Mouse (Mus musculus) kidney, postnatal 36 days (tissue): ENCODE results near the gene Vhl.

ENCODE experiments used
- DNase-seq, 2 experiments: peaks; one replicate each; pipeline ENCODE4 v3.0.0; 2021 to 2022; ENCODE audit warnings: mixed read lengths in 2 of 2

Gene Vhl

GRCm38 (mm10) chr6:113623941-113624751, at the start of gene Vhl:
Gene Vhl, plus strand, starts transcription at chr6:113623959.
- DNase-seq = peak; percentile 94 to 95

- DNase-seq = no peak
Measured at GRCm38 (mm10) chr6:113576044-113576443, 47.7 kb upstream of the Vhl start.

GRCm38 (mm10) chr6:113579306-113579705, 44.5 kb upstream of the Vhl start:
- DNase-seq = no peak

GRCm38 (mm10) chr6:113583023-113583422, 40.7 kb upstream of the Vhl start:
- DNase-seq = no peak

- DNase-seq = no peak
Measured at GRCm38 (mm10) chr6:113585065-113585464, 38.7 kb upstream of the Vhl start.

- DNase-seq = peak; percentile 75 to 89
Measured at GRCm38 (mm10) chr6:113586466-113587183, 37.1 kb upstream of the Vhl start.

GRCm38 (mm10) chr6:113592637-113593036, 31.1 kb upstream of the Vhl start:
- DNase-seq = no peak

- DNase-seq = no peak
Measured at GRCm38 (mm10) chr6:113597945-113598344, 25.8 kb upstream of the Vhl start.

- DNase-seq = peak in 1 of 2 experiments; percentile 39
Measured at GRCm38 (mm10) chr6:113599833-113600232, 23.9 kb upstream of the Vhl start.

GRCm38 (mm10) chr6:113600543-113601139, 23.1 kb upstream of the Vhl start, which contains the start of gene Fancd2os:
Gene Fancd2os, minus strand, starts transcription at chr6:113600715.
- DNase-seq = peak; percentile 29 to 46

- DNase-seq = no peak
Measured at GRCm38 (mm10) chr6:113602821-113603220, 20.9 kb upstream of the Vhl start.

- DNase-seq = no peak
Measured at GRCm38 (mm10) chr6:113603993-113604392, 19.8 kb upstream of the Vhl start.

- peak; percentile 87 to 94 for DNase-seq
Measured at GRCm38 (mm10) chr6:113604432-113605223, 19.1 kb upstream of the Vhl start, which contains the start of gene Brk1. Gene Brk1, plus strand, starts transcription at chr6:113604772.

GRCm38 (mm10) chr6:113605224-113605545, 18.6 kb upstream of the Vhl start:
- no peak for DNase-seq

- DNase-seq = peak; percentile 38 to 40
Measured at GRCm38 (mm10) chr6:113608871-113609270, 14.9 kb upstream of the Vhl start.

GRCm38 (mm10) chr6:113609293-113609692, 14.5 kb upstream of the Vhl start:
- DNase-seq = no peak

- peak; percentile 32 to 43 for DNase-seq
Measured at GRCm38 (mm10) chr6:113612258-113612969, 11.3 kb upstream of the Vhl start.

GRCm38 (mm10) chr6:113614152-113614551, 9.6 kb upstream of the Vhl start:
- no peak for DNase-seq

GRCm38 (mm10) chr6:113614997-113615396, 8.8 kb upstream of the Vhl start:
- no peak for DNase-seq

GRCm38 (mm10) chr6:113615489-113615888, 8.3 kb upstream of the Vhl start:
- DNase-seq = no peak

- DNase-seq = no peak
Measured at GRCm38 (mm10) chr6:113623386-113623785, 373 bp upstream of the Vhl start.
